Mouse (Mus musculus) embryo, embryonic 9.5 days (tissue): ENCODE data around the gene Erbb2.
A peak's percentile ranks its signal among the peaks of the same experiment; 100 is the strongest.

Experiments used
- DNase-seq: peaks from one replicate; pipeline ENCODE4 v3.0.0-alpha.2; 2017; ENCODE audit errors: extremely low spot score

Gene Erbb2

GRCm38 (mm10) chr11:98385638-98386585, 26.4 kb upstream of the Erbb2 start, which contains the start of gene Pnmt:
Gene Pnmt, plus strand, starts transcription at chr11:98386450.
- no peak for DNase-seq

- no peak for DNase-seq
Observed at GRCm38 (mm10) chr11:98386596-98386995, 25.7 kb upstream of the Erbb2 start.

GRCm38 (mm10) chr11:98387056-98387577, 25.2 kb upstream of the Erbb2 start:
- no peak for DNase-seq

- DNase-seq = no peak
Observed at GRCm38 (mm10) chr11:98388282-98388681, 24.0 kb upstream of the Erbb2 start.

- no peak for DNase-seq
Observed at GRCm38 (mm10) chr11:98389221-98389780, 23.0 kb upstream of the Erbb2 start.

- DNase-seq = no peak
Observed at GRCm38 (mm10) chr11:98390141-98390540, 22.1 kb upstream of the Erbb2 start.

- no peak for DNase-seq
Observed at GRCm38 (mm10) chr11:98392034-98392433, 20.2 kb upstream of the Erbb2 start.

GRCm38 (mm10) chr11:98392645-98393044, 19.6 kb upstream of the Erbb2 start:
- no peak for DNase-seq

- DNase-seq = no peak
Observed at GRCm38 (mm10) chr11:98393317-98393716, 19.0 kb upstream of the Erbb2 start.

- no peak for DNase-seq
Observed at GRCm38 (mm10) chr11:98394301-98394700, 18.0 kb upstream of the Erbb2 start.

GRCm38 (mm10) chr11:98395041-98395440, 17.2 kb upstream of the Erbb2 start:
- DNase-seq = no peak

- DNase-seq = no peak
Observed at GRCm38 (mm10) chr11:98397946-98398345, 14.3 kb upstream of the Erbb2 start.

- peak; percentile 93 for DNase-seq
Observed at GRCm38 (mm10) chr11:98400161-98400726, 12.0 kb upstream of the Erbb2 start, which contains the start of gene Pgap3. Gene Pgap3, minus strand, starts transcription at chr11:98400490.

- no peak for DNase-seq
Observed at GRCm38 (mm10) chr11:98400816-98401215, 11.5 kb upstream of the Erbb2 start.

GRCm38 (mm10) chr11:98406621-98407020, 5.6 kb upstream of the Erbb2 start:
- no peak for DNase-seq

GRCm38 (mm10) chr11:98408872-98409271, 3.4 kb upstream of the Erbb2 start:
- DNase-seq = no peak

- DNase-seq = peak; percentile 62
Observed at GRCm38 (mm10) chr11:98409341-98409822, 2.9 kb upstream of the Erbb2 start.

GRCm38 (mm10) chr11:98412797-98413301, 579 bp downstream of the Erbb2 start:
- peak; percentile 69 for DNase-seq

- no peak for DNase-seq
Observed at GRCm38 (mm10) chr11:98413731-98414130, 1.5 kb downstream of the Erbb2 start.

- no peak for DNase-seq
Observed at GRCm38 (mm10) chr11:98414162-98414561, 1.9 kb downstream of the Erbb2 start.

GRCm38 (mm10) chr11:98417074-98417473, 4.8 kb downstream of the Erbb2 start:
- DNase-seq = no peak

GRCm38 (mm10) chr11:98418273-98418672, 6.0 kb downstream of the Erbb2 start:
- no peak for DNase-seq
